Mouse (Mus musculus): Measurements from ENCODE around the gene Eif5a. TPM values are rescaled to one million over a fixed set of nuclear protein-coding genes. Genes with fewer than 3 reads are reported as not detected.

The Eif5a gene
- polyA plus RNA-seq, 1 experiment: 575 TPM

DNA sequence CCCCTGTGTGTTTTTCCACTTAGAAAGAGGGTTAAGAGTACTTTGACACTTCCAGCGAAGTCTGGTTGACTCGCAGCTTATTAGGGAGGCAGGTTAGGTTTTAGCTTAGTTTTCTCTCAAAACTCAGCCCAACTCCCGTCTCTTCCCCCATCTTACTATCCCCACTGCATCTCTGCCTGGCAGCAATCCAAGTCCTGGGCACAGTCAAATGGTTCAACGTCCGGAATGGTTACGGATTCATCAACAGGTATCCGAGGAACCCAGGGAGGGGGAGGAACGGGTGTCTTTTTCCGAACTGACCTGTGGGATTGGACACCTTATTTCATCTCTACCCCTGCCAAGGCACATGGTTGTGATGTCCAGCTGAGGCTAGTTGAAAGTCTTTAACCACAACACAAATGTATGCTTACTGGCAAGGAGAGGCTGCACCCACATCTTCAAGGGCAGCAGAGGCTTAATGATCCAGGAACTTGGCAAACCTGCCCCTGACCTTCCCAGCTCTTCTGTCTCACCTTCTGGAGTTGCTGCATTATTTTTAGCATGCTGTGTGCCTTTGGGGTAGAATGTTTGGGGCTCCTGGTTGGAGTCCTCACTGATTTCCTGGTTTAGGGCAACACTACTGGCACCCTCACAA, 15.1 kb upstream of the Eif5a start:
- Histone ChIP-seq H3K4me1 (ENCODE audit: control insufficient read depth, insufficient read depth, low read length) (peaks cover 9% of the 10 kb centered on the region), H3K27ac (ENCODE audit: insufficient read depth, low read depth, low read length) (peak overlapping the region; percentile 68), H3K4me3 (ENCODE audit: insufficient read depth, low read depth, low read length) (peak overlapping the region; percentile 13; the same call in 1 of the 2 replicates), H3K27me3 (replicated peaks; ENCODE audit: control insufficient read depth, insufficient read depth, low read length) (0 out of 2 replicates have a peak, but pooled peaks cover 1% of the 10 kb centered on the region), H3K36me3 (ENCODE audit: control insufficient read depth, insufficient read depth, low read length) (no peaks in the 10 kb centered on the region)
- peak; percentile 66 for DNase-seq
- TF ChIP-seq CTCF (conservative IDR thresholded peaks at IDR 0.05; ENCODE audit: insufficient read depth, insufficient read length, low read depth, low read length) (no peak), POLR2A (IDR thresholded peaks at IDR 0.05; ENCODE audit: low read depth, low read length) (no peak)
- WGBS: 16% methylated on average over 9 of the region's 9 CpGs

DNA sequence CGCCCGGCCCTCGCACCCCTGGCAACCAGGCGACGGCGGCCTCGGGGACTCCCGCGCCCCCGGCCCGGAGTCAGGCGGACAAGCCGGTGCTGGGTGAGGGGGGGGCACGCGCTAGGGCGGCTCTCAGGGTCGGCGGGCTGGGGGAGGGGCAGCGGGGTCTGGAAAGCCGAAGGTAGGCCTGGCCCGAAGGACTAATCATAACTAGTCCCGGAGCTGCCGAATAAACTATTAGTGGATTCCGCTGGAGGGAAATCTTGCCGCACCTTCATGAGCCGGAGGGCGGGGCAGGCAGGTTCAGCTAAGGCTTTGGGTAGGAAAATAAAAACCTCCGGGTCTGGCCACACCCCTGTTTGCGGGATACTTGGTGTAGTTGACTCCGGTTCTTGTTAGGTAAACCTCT, 14.4 kb upstream of the Eif5a start:
- WGBS: 2% methylated on average over 26 of the region's 30 CpGs
- peak; percentile 57 for DNase-seq

DNA sequence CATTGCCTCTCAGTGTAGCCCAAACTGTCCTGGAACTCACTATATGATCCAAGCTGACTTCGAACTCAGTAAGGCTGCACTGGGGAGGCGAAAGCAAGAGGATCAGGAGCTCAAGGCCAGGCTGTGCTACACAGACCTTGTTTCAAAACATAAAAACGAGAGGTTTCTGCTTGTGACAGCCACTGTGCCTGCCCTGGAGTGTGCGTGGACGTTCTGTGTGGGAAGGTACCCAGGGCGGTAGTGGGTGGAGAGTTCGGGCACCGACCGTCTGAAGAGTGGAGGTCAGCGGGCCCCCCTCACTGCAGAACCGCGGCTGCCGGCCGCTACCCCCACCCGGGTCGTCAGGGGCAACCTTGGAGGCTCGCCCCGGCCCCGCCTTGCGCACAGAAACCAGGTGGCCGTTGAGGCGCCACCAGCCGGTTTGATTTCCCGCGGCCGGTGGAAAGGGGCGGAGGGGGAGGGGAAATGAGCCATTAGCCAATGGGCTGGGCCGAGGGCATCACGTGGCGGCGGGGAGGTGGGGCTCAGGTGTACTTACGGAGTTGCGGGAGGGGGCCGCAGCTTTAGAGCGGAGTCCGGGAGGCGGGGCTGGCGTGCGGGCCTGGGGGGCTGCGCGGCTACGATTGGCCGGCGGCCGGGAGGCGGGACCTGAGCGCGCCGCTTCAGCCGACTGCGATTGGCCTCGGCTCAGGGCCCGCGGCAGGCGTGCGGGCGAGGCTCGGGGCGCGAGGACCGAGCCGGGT, 13.6 kb upstream of the Eif5a start, which contains the start of gene Ybx2:
TSS of gene Ybx2 (plus strand) at position 660 of the 743 bp plus-strand sequence.
- DNase-seq: peak; percentile 94
- peaks cover 9% of the 10 kb centered on the region for H3K4me1 ChIP-seq (ENCODE audit: control insufficient read depth, insufficient read depth, low read length)
- H3K36me3 ChIP-seq (ENCODE audit: control insufficient read depth, insufficient read depth, low read length): no peaks in the 10 kb centered on the region
- WGBS: 3% methylated on average over 62 of the region's 62 CpGs
- peak within 1 kb of the TSS; percentile 68 for H3K27ac ChIP-seq (ENCODE audit: insufficient read depth, low read depth, low read length)
- TF ChIP-seq POLR2A (IDR thresholded peaks at IDR 0.05; ENCODE audit: low read depth, low read length) (no peak), CTCF (conservative IDR thresholded peaks at IDR 0.05; ENCODE audit: insufficient read depth, insufficient read length, low read depth, low read length) (no peak)
- H3K4me3 ChIP-seq (ENCODE audit: insufficient read depth, low read depth, low read length): peak within 1 kb of the TSS; percentile 13
- H3K27me3 ChIP-seq (replicated peaks; ENCODE audit: control insufficient read depth, insufficient read depth, low read length): 0 out of 2 replicates have a peak, but pooled peaks cover 1% of the 10 kb centered on the region

More for the DNA sequence above, 14.4 kb upstream of the Eif5a start:
- Histone ChIP-seq H3K4me3 (ENCODE audit: insufficient read depth, low read depth, low read length) (peak overlapping the region; percentile 13), H3K27me3 (replicated peaks; ENCODE audit: control insufficient read depth, insufficient read depth, low read length) (0 out of 2 replicates have a peak, but pooled peaks cover 1% of the 10 kb centered on the region), H3K27ac (ENCODE audit: insufficient read depth, low read depth, low read length) (peak overlapping the region; percentile 68), H3K36me3 (ENCODE audit: control insufficient read depth, insufficient read depth, low read length) (no peaks in the 10 kb centered on the region), H3K4me1 (ENCODE audit: control insufficient read depth, insufficient read depth, low read length) (peaks cover 9% of the 10 kb centered on the region)
- no peak for TF ChIP-seq POLR2A (IDR thresholded peaks at IDR 0.05; ENCODE audit: low read depth, low read length)
- no peak for TF ChIP-seq CTCF (conservative IDR thresholded peaks at IDR 0.05; ENCODE audit: insufficient read depth, insufficient read length, low read depth, low read length)

DNA sequence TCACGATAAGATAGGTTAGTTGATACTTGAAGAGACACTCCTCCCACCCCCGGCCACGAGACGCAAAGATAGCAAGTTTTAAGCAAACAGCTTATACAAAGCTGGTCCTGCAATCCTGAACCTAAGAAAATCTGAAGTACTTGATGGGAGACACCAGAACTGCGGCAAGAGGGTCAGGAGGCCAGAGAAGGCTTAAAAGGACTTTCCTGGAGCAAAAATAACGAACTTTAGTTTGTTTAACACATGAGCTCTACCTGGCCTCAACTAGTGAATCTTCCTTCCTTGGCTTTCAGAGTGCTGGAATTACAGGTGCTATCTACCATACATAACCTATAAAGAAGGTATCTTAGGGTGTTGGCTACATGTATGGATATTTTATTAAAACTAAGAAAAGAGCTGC, 12.9 kb upstream of the Eif5a start:
- DNase-seq: no peak
- peaks cover 9% of the 10 kb centered on the region for H3K4me1 ChIP-seq (ENCODE audit: control insufficient read depth, insufficient read depth, low read length)
- H3K36me3 ChIP-seq (ENCODE audit: control insufficient read depth, insufficient read depth, low read length): no peaks in the 10 kb centered on the region
- no peak overlapping the region for H3K27ac ChIP-seq (ENCODE audit: insufficient read depth, low read depth, low read length)
- H3K4me3 ChIP-seq (ENCODE audit: insufficient read depth, low read depth, low read length): no peak overlapping the region
- 0 out of 2 replicates have a peak, but pooled peaks cover 1% of the 10 kb centered on the region for H3K27me3 ChIP-seq (replicated peaks; ENCODE audit: control insufficient read depth, insufficient read depth, low read length)
- TF ChIP-seq CTCF (conservative IDR thresholded peaks at IDR 0.05; ENCODE audit: insufficient read depth, insufficient read length, low read depth, low read length) (no peak), POLR2A (IDR thresholded peaks at IDR 0.05; ENCODE audit: low read depth, low read length) (no peak)
- WGBS: 23% methylated on average over 6 of the region's 6 CpGs

DNA sequence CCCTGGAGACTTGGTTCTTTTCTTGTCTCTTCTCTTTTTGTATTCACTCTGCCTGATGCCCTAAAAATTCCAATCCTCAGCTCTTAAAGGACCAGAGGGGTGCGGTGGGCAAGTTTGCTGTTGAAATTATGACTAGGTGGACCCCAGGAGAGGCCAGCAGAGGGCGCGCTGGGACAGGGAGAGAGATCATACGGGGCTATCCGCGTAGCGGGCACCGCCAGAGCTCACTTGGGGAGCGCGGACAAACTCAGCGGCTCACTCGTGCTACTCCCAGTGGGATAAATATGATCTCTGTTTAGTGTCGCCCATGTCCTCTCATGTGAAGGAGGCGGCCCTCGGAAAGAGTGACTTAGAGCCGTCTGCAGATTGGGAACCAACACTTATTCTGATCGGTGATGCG, 12.4 kb upstream of the Eif5a start:
- H3K27me3 ChIP-seq (replicated peaks; ENCODE audit: control insufficient read depth, insufficient read depth, low read length): 0 out of 2 replicates have a peak, but pooled peaks cover 1% of the 10 kb centered on the region
- no peak overlapping the region for H3K4me3 ChIP-seq (ENCODE audit: insufficient read depth, low read depth, low read length)
- H3K4me1 ChIP-seq (ENCODE audit: control insufficient read depth, insufficient read depth, low read length): peaks cover 9% of the 10 kb centered on the region
- no peak overlapping the region for H3K27ac ChIP-seq (ENCODE audit: insufficient read depth, low read depth, low read length)
- WGBS: 2% methylated on average over 18 of the region's 18 CpGs
- peak; percentile 90 for DNase-seq
- no peaks in the 10 kb centered on the region for H3K36me3 ChIP-seq (ENCODE audit: control insufficient read depth, insufficient read depth, low read length)
- TF ChIP-seq CTCF (conservative IDR thresholded peaks at IDR 0.05; ENCODE audit: insufficient read depth, insufficient read length, low read depth, low read length) (peak; percentile 85), POLR2A (IDR thresholded peaks at IDR 0.05; ENCODE audit: low read depth, low read length) (no peak)

DNA sequence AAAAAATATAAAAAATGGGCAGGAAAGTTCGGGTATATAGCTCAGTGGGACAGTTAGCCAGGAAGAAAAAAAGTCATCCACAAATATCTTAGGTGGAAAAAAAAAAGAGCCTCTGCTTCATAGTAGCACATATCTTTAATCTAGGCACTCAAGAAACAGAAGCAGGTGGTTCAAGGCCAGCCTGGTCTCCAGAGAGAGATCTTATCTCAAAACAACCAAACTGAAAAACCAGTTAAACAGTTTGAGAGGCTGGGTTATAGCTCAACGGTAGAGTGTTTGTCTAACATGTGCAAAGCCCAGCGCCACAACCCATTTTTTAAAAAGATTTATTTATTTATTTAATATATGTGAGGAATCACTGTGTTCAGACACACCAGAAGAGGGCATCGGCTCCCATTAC, 11.3 kb upstream of the Eif5a start:
- H3K4me3 ChIP-seq (ENCODE audit: insufficient read depth, low read depth, low read length): no peak overlapping the region

DNA sequence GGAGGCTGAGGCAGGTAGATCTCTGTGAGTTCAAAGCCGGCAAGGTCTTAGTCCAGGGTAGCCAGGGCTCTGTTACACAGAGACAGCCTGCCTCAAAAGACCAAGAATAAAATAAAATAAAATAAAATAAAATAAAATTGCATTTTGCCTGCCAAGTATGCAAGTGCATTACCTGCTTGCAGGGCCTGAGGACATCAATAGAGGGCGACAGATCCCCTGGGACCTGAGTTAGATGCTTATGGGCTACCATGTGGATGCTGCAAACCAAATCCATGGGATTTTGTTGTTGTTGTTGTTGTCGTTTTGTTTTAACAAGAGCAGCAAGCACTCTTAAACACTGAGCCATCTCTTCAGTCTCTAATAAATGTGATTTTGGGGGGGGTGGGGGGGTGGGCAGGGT, 10.5 kb upstream of the Eif5a start:
- Histone ChIP-seq H3K4me3 (ENCODE audit: insufficient read depth, low read depth, low read length) (no peak overlapping the region), H3K36me3 (ENCODE audit: control insufficient read depth, insufficient read depth, low read length) (no peaks in the 10 kb centered on the region), H3K4me1 (ENCODE audit: control insufficient read depth, insufficient read depth, low read length) (peaks cover 9% of the 10 kb centered on the region), H3K27me3 (replicated peaks; ENCODE audit: control insufficient read depth, insufficient read depth, low read length) (0 out of 2 replicates have a peak, but pooled peaks cover 1% of the 10 kb centered on the region), H3K27ac (ENCODE audit: insufficient read depth, low read depth, low read length) (no peak overlapping the region)
- TF ChIP-seq CTCF (conservative IDR thresholded peaks at IDR 0.05; ENCODE audit: insufficient read depth, insufficient read length, low read depth, low read length) (peak; percentile 52), POLR2A (IDR thresholded peaks at IDR 0.05; ENCODE audit: low read depth, low read length) (no peak)
- DNase-seq: no peak
- WGBS: 43% methylated on average over 3 of the region's 3 CpGs

More for the DNA sequence above, 11.3 kb upstream of the Eif5a start:
- H3K4me1 ChIP-seq (ENCODE audit: control insufficient read depth, insufficient read depth, low read length): peaks cover 9% of the 10 kb centered on the region
- WGBS: 78% methylated on average over 4 of the region's 4 CpGs
- H3K27ac ChIP-seq (ENCODE audit: insufficient read depth, low read depth, low read length): no peak overlapping the region
- no peaks in the 10 kb centered on the region for H3K36me3 ChIP-seq (ENCODE audit: control insufficient read depth, insufficient read depth, low read length)
- no peak for DNase-seq
- no peak for TF ChIP-seq CTCF (conservative IDR thresholded peaks at IDR 0.05; ENCODE audit: insufficient read depth, insufficient read length, low read depth, low read length)
- 0 out of 2 replicates have a peak, but pooled peaks cover 1% of the 10 kb centered on the region for H3K27me3 ChIP-seq (replicated peaks; ENCODE audit: control insufficient read depth, insufficient read depth, low read length)

Measured in kidney, adult 2 months (tissue).